Mouse (Mus musculus): Measurements from ENCODE around the gene Acoxl.

Acoxl gene

DNA sequence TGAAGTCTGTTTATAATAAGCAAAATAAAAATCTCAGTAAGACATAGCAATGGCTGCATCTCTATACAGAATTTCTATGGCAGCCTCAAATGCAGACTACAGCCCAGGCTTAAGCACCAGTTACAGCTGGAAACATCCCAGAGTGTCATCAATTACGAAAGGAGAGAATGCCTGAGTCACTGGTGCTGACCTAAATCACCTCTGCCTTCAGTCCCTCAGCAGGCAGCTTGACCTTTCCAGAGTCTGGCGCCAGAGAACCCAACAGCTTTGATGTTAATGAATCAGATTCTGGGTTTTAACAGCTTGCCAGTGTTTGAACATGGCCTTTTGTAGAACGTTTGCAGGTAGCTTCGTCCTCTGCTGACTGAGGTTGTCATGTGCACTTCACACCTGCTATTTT is 193.4 kb downstream of the Acoxl start:
- peak; percentile 28 for DNase-seq (ENCODE audit: inconsistent ontology term)

- DNase-seq (ENCODE audit: inconsistent ontology term): no peak
These were observed 194.8 kb downstream of the Acoxl start for GRCm38 (mm10) chr2:128033503-128033902.

GRCm38 (mm10) chr2:128034066-128034665 is 195.5 kb downstream of the Acoxl start:
- no peak for DNase-seq (ENCODE audit: inconsistent ontology term)

DNA sequence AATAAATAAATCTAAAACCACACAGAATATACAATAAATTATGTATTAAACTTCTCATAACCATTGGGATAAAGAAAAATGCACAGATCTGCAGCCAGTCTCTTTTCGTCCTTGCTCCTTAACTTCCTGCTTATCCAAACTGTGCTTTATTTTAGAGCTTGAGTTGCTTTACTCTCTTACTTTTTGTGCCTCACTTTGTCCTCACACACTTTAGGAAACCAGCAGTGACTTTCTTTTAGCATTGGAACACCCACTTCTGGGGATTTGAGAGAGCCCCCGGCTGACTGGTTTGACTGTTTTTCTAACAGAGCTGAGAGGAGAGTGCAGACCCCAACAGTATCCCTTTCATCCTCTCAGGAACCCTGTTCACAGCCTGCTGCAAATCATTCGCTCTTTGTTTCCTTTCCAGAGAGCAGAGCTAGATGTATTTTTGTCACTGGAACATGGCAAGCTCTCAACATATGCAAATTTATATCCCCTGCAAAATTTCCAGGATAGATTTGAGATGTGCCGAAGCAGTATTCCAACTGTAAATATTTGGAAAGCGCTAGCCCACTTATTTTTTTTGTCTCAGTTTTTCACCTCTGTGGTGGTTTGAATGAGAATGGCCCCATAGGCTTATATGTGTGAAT is 199.7 kb downstream of the Acoxl start:
- no peak for DNase-seq (ENCODE audit: inconsistent ontology term)

- DNase-seq (ENCODE audit: inconsistent ontology term): no peak
These were observed 202.5 kb downstream of the Acoxl start for GRCm38 (mm10) chr2:128041066-128041750.

- no peak for DNase-seq (ENCODE audit: inconsistent ontology term)
These were observed 207.8 kb downstream of the Acoxl start for GRCm38 (mm10) chr2:128046454-128046853.

DNA sequence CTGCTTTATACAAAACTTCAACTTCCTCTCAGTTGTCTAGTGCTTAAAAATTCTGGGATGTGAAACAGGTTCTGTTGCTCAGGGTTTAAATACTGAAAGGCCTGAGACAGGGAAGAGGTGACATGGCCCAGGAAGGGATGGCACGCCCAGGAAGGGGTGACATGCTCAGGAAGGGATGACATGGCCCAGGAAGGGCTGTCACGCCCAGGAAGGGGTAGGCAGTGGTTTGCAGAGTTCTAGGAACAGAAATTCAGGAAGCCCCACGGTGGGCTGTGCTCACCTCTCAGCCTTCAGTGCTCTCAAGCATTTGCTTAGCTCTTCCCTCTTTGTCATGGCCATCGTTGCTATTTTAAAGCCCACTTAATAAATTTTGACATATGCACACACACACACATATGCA is 216.2 kb downstream of the Acoxl start:
- no peak for DNase-seq (ENCODE audit: inconsistent ontology term)

GRCm38 (mm10) chr2:128057872-128058271 is 219.2 kb downstream of the Acoxl start:
- DNase-seq (ENCODE audit: inconsistent ontology term): no peak

- no peak for DNase-seq (ENCODE audit: inconsistent ontology term)
These were observed 220.0 kb downstream of the Acoxl start for GRCm38 (mm10) chr2:128058627-128059026.

DNA sequence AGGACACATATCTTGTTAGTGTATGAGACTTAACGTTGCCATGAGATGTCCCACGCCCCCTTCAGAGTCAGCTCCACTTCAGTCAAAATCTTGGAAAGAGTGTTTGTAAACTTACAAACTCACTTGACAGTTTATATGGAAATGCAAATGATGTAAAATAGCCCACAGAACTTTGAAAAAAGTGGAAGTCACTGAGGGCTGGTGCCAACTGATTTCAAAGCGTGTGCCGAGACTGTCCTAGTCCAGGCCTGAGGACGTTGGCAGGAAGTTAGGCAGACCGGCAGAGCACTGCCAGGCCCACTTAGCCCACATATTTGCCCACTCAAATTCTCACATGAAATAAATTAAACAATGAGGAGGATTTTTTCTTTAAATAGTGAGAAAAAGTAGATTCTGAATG is 221.5 kb downstream of the Acoxl start:
- DNase-seq (ENCODE audit: inconsistent ontology term): no peak

DNA sequence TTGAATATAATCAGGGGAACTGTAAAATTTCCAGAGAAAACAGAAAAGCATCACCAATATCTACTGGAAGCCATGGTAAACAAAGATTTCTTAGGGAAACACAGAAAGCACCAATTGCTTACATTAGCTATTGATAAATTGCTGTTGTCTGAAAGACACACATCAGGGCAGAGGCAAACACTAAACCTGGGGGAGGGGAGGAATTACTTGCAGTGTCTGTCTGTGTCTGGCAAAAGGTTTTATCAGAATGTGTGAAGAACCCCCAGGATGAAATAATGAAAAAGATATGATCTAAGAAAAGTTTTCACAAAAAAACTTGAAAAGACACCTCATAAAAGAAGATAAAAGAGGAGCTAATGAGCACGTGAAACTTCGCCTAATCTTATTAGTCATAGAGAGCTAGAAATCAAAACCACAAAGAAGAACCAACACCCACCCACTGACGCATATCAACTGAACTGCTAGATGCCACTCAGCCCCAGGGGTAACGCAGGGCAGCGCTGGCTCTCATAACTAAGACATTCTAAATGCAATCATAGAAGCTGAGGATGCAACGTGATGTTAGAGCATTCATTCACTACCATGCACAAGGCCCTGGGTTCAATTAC is 222.1 kb downstream of the Acoxl start:
- DNase-seq (ENCODE audit: inconsistent ontology term): peak; percentile 24

DNA sequence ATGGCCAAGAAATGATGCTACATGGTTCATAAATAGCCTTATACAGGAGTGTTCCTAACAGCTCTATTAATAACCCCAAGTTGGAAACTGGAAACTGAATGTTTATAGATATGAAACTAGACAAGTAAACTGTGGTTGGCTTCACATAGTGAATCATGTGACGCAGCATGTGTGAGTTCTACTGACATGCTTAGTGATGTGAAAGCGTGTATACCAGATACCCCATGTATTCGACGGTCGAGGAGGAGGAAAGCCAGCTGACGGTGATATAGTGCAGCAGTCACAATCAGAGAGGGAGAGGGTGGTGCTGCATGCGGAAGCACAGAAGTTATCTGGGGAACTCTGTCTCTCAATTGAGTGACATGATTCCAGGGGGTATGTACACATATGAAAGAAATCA is 222.8 kb downstream of the Acoxl start:
- DNase-seq (ENCODE audit: inconsistent ontology term): no peak

DNA sequence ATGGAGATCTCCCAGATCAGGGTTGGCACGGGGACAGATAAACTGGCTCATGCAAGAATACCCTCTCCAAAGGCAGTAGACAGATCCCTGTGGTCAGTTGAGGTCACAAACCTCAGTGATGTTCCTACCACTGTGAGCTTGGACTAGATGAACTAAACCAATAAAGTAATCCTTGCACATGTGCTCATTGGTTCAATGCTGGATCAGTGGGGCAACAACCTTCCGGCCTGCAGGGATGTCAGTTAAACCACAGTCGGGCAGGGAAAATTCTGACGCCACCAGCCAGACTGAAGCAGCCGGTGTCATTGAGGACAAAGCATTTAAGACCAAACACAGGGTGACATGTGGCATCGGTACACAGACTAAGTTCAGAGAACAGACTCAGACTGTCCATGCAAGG is 224.1 kb downstream of the Acoxl start:
- no peak for DNase-seq (ENCODE audit: inconsistent ontology term)

DNA sequence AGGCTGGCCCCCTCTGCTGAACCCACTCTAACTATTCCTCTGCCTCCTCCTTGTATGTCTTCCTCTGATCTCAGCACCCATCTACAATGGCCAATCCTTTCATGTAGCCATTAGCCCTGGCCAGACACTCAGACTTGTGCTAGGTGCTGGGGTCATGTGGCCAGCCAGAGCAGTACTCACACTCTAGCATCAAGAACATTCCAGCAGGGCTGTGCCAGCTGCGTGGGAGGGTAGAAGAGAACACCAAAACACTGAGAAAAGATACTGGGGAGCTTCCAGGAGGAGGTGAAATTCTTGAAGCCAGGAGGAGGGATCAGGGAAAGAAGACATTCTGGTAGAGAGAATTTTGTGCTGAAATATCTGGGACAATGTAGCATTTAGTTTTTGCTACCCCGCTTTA is 226.3 kb downstream of the Acoxl start:
- DNase-seq (ENCODE audit: inconsistent ontology term): no peak

- DNase-seq (ENCODE audit: inconsistent ontology term): no peak
These were observed 226.9 kb downstream of the Acoxl start for GRCm38 (mm10) chr2:128065576-128065975.

GRCm38 (mm10) chr2:128067162-128067561 is 228.5 kb downstream of the Acoxl start:
- no peak for DNase-seq (ENCODE audit: inconsistent ontology term)

- DNase-seq (ENCODE audit: inconsistent ontology term): no peak
These were observed 228.9 kb downstream of the Acoxl start for GRCm38 (mm10) chr2:128067596-128067995.

DNA sequence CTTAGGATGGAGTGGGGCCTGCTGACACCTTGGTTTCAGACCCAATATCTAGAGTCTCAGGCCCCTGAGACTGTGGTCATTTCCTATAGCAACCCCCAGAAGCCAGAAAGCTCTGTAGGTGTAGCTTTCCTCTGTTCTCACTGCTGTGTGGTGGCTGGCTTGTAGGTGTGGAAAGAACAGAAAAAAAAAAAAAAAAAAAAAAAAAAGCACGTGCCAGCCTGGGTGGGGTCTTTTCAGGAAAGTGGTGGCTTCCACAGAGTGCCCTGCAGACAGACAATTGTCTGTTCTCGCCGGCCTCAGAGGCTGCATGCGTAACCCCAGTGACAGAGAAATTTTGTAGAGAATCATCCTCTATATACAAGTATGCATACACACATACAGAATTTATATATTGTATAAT is 229.5 kb downstream of the Acoxl start:
- no peak for DNase-seq (ENCODE audit: inconsistent ontology term)

DNA sequence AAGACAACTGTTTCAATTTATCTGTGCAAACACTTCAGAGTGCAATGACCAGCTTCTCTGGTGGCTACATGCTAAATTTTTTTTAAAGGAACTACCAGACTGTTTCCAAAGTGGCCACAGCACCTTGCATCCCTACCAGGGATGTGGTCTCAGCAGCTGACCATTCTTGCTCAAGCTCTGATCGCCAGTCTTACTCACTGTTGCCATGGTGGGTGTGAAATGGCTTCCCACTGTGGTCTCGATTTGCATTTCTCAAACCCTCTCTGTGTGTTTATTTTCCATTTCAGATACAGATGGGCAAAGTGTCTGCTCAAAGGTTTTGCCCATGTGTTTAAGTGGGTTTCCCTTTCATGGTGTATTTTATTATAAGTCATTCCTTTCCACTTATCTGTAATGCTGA is 230.3 kb downstream of the Acoxl start:
- DNase-seq (ENCODE audit: inconsistent ontology term): no peak

DNA sequence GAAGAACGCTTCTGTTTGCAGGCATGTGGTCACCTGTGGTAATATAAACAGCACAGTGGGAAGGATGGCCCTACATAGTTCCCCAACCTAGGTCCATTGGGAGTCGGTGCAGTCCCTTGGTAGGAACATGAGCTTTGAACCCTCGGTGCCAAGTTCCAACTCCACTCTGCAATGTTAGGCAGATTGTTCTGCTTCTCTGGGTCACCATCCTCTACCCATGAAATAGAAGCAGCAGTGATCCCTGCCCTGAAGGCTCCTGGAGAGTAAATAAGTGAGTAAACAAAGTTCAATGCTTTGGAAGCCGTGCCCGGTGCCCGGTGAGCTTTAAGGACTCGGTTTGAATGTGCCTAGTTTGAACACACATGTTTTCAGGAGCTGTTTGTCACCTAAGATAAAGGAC is 233.1 kb downstream of the Acoxl start:
- DNase-seq (ENCODE audit: inconsistent ontology term): no peak

- DNase-seq (ENCODE audit: inconsistent ontology term): no peak
These were observed 234.3 kb downstream of the Acoxl start for GRCm38 (mm10) chr2:128072944-128073343.

- DNase-seq (ENCODE audit: inconsistent ontology term): no peak
These were observed 234.9 kb downstream of the Acoxl start for GRCm38 (mm10) chr2:128073603-128074002.

DNA sequence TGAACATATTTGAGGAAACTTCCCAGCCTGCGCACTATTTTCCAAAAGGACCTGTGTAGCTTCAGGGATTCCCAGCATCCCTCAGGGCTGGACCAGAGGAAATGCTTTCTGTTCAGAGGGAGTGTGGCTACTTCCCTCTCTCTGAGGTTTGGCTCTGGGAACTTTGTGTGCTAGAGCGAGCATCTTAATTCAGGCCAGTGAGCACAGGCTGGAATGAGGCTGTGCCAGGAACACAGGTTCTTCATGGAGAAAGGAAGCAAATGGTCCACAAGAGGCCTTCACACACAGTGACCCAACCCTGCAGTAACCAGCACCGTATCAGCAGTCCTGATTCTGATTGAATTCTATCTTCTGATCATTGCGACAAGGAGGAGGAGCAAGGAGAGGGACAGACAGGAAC is 238.3 kb downstream of the Acoxl start:
- peak; percentile 12 for DNase-seq (ENCODE audit: inconsistent ontology term)
